Mouse (Mus musculus) T-helper 1 cell (primary cell): ENCODE data around the gene Tnfrsf1b.

Source experiments
- in situ Hi-C: fragments of 300-600 bp; cut with MboI, MseI; formaldehyde crosslinking; loops from one replicate; pipeline ENCODE4 v1.15.1; 2025; ENCODE audit warnings: high pct_unique_total_duplicates

Gene Tnfrsf1b

DNA sequence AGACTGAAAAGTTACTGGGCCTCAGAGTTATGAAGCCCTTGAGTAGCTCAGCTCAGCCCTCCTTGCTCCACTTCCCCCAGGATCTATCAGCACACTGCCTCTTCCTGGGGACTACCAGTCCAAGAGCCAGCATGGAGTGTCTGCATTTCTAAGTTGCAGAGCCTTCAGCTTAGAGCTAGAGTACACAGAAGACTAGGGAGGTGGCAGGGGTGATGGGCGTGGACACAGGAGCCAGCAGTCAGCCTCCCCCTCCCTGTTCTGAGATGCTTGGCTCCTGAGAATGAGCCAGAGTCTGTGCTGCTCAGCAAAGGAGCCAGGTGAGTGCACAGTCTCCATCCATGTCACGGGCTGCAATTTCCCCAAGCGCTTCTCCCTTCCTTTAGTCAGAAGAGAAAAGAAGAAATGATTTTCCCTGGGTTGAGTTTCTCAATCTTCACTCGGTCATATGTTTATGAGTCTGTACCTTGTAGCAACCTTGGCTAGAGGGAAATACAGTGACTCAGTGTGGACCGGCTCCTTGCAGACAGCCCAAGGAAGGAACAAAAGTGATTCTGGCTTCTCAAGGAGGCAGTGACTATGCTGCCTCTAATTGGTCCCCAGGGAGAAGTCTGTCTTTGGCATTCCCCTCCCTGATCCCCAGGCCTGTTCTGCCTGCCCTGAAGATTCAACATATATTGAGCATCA, 11.2 kb upstream of the Tnfrsf1b start:
- in situ Hi-C loops = no loop called here

- in situ Hi-C loops = no loop called here
Observed at GRCm38 (mm10) chr4:145256144-145256543, 9.5 kb upstream of the Tnfrsf1b start.

GRCm38 (mm10) chr4:145254418-145254817, 7.7 kb upstream of the Tnfrsf1b start:
- in situ Hi-C loops = no loop called here

- in situ Hi-C loops = no loop called here
Observed at GRCm38 (mm10) chr4:145252611-145253010, 5.9 kb upstream of the Tnfrsf1b start.

GRCm38 (mm10) chr4:145251546-145251945, 4.9 kb upstream of the Tnfrsf1b start:
- in situ Hi-C loops = no loop called here

DNA sequence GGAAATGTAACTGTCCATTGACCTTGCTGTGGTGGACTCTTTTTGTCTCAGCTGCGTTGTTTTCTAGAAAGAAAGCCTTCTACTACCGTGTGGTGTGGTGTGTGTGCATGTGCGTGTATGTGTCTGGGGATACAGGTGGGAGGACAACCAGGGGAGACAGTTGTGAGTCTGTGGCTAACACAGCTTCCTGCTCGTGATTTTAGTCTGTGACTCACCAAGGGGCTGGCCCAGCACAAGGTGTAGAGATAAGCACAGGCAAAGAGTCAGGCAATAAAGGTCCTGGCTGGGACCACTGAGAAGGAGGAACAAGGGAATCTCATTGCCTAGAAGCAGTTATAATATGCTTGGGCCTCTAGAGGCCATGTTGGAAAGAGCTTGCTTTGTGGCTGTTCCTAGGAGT, 3.3 kb upstream of the Tnfrsf1b start:
- in situ Hi-C loops = no loop called here

GRCm38 (mm10) chr4:145247556-145247955, 886 bp upstream of the Tnfrsf1b start:
- in situ Hi-C loops = no loop called here

DNA sequence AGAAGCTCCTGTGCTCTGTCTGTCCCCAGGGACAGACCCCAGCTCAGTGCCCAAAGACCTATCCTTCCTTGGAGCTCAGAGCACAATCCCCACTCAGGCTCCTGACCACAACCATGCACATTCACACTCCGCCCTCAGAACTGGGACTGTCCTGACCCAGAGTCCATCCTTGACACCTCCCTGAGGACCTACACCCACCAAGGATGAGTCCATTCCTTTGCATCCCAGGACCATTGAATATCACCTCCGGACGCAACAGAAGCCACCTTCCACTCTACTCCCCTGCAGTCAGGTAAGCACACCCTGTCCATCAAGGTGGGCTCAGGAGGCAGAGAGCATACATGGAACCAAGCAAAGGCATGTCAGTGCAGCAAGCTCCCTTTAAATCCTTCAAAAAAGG, 1.1 kb downstream of the Tnfrsf1b start:
- in situ Hi-C loops = no loop called here

DNA sequence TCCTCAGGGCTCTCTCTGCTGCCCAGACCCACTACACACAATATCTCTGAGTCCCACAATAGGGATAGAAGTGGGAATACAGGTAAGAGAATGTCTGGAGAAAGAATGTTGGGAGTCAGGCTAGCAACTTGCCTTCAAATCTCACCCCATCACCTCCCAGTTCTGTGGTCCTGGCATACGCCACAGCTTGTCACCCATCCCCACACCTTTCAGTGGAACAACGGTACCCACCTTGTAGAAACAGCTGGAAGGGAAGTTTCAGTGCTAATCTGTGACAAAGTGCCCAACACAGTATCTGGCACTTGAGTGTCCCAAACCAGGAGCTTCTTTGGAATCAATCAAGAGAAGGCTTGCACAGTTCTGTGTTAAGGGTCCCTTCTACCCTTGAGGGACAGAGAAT, 2.0 kb downstream of the Tnfrsf1b start:
- in situ Hi-C loops = no loop called here

DNA sequence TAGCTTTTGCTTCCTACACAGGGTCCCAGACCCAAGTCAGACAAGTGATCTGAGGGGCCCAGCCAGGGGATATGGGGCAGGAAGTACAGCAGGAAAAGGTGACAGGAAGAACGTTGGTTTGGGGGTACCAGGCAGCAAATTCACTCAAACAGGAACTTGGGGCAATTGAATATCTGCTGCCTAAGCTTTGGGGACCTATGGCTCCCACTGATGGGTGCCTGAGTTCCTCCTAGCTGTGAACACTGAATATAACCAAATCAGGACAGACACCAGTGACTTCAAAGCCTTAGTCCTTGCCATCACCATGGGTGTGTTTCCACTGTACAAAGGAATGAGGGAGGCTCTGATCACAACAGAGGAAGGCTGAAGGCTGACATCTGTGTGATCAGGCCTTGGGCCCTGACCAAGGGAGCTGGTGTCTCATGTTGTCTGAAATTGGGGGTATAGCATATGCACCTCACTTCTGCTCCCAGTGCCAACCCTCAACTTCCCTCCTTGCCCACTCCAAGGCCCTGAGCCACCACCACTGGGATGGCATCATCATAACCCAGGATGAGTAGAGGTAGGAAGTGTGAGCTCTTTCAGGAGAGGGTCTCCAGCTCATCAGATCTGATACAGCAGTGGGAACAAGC, 3.8 kb downstream of the Tnfrsf1b start:
- in situ Hi-C loops = no loop called here

GRCm38 (mm10) chr4:145240723-145241231, 5.9 kb downstream of the Tnfrsf1b start:
- in situ Hi-C loops = no loop called here

GRCm38 (mm10) chr4:145239049-145239830, 7.4 kb downstream of the Tnfrsf1b start:
- in situ Hi-C loops = no loop called here

DNA sequence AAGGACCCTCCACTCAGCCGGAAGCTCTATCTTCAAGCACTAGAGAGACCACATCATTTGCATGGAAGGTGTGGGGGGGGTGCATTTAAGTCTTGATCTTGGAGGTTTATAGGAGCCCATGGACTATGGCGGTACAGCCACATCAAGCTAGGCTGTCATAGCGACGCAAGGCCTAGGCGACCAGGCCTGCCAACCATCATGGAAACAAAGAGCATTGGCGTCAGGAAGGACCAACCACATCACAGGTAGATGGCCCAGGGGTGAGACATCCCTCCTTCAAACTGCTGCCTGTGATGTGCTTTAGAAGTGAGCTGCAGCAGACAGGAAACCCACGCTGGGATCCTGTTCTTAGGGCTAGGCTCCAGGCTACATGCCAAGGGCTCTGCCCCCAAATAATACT, 10.6 kb downstream of the Tnfrsf1b start:
- in situ Hi-C loops = no loop called here

GRCm38 (mm10) chr4:145233487-145234228, 13.0 kb downstream of the Tnfrsf1b start:
- in situ Hi-C loops = no loop called here

- in situ Hi-C loops = no loop called here
Observed at GRCm38 (mm10) chr4:145231732-145232131, 14.9 kb downstream of the Tnfrsf1b start.

DNA sequence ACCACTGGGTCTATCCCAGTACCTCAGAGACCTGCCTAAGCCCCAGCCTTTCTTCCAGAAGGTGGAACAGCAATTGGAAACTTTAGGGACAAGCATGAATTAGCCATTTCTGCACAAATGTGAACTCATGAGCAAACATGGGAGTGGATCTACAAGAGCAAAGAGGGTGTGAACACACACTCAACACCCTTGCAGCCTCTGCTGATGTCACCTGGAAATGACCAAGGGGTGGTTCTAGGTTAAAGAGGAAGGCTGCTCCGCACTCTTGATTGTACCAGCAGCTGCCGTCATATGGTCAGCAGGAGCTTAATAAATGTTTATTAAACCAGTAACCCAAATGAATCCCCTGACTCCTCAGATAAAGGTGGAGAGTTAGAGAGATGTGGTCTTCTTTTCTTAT, 16.0 kb downstream of the Tnfrsf1b start:
- in situ Hi-C loops = no loop called here

- in situ Hi-C loops = no loop called here
Observed at GRCm38 (mm10) chr4:145229524-145230163, 17.0 kb downstream of the Tnfrsf1b start.

DNA sequence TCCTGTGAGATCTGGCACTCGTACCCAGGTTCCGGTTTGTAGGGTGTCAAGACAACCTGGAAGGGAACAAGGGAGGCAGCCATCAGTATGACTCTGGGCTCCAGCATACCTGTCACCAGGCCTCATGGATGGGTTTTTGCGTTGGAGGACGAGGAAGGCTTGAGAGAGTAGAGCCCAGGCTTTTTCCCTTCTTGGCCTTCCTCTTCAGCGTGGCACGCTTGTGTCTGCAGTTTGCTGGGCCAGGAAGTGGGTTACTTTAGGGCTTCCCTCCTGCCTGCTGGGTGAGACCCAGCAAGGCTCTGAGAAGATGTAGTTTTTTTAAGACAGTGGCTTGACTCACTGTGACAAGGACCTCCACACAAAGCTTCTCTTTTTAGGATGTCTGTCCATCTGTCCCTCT, 17.6 kb downstream of the Tnfrsf1b start:
- in situ Hi-C loops = no loop called here

- in situ Hi-C loops = no loop called here
Observed at GRCm38 (mm10) chr4:145224613-145225012, 22.1 kb downstream of the Tnfrsf1b start.

- in situ Hi-C loops = no loop called here
Observed at GRCm38 (mm10) chr4:145222064-145222463, 24.6 kb downstream of the Tnfrsf1b start.

DNA sequence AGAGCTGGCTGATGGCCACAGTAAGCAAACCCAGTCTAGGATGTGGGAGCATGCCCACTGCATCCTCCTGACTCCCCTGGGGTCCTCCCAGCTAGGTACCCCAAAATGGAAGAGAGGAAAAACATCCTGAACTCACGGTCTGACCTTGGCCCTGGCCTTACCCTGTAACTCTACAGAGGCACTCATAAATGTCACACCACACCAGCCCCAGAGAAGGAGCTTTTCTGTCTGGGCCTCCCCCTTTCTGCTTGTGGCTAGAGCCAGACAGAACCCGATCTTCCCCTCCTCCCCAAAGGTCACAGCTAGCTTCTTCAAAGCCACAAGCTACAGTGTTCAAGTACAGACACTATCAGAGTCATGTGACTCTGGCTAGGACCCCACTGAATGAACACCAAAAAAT, 25.3 kb downstream of the Tnfrsf1b start:
- in situ Hi-C loops = no loop called here
